Mouse (Mus musculus) kidney, adult 2 months (tissue): ENCODE results near the gene Scin.

Experiments
- CTCF ChIP-seq: fragments of 200-500 bp; conservative IDR thresholded peaks from 2 replicates; pipeline ENCODE4 v1.5.1; 2011; ENCODE audit warnings: low read depth, mild to moderate bottlenecking, control low read depth, low read length, moderate library complexity, mixed read lengths; ENCODE audit not compliant: insufficient read depth, insufficient read length
- POLR2A ChIP-seq: fragments of 200-500 bp; IDR thresholded peaks from one replicate; pipeline ENCODE4 v1.6.1; 2011; ENCODE audit warnings: low read depth, low read length, control low read depth

DNA sequence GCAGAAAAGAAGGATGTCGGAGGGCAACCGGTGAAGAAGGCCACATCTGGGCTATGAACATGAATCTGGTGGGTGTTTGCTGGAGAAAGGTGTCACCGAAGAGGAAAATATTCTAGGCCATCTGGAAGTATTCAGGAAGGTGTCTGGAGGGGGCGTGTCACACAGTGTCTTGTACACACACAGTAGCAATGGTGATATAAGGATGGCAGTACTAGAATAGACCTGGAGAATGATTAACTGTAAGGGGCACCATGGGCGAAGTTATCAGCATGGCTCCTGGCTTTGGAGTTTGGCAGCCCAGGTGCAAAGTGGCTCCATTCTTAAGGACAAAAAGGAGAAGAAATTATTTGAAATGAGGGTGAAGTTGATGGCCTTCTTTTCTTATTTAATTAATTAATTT lies 17.8 kb downstream of the Scin start:
- no peak for TF ChIP-seq CTCF
- no peak for TF ChIP-seq POLR2A
